Mouse (Mus musculus) adrenal gland, postnatal 4 days (tissue): ENCODE results near the gene Lnpep. TPM values are rescaled to one million over a fixed set of nuclear protein-coding genes. Genes with fewer than 3 reads are reported as not detected.
A peak's percentile ranks its signal among the peaks of the same experiment; 100 is the strongest.

ENCODE experiments used
- DNase-seq, 2 experiments: peaks; one replicate each; pipeline ENCODE4 v3.0.0; 2021 to 2022; ENCODE audit warnings: low spot score in 2 of 2, mixed read lengths in 2 of 2
- total RNA-seq, 2 experiments: library from RNA; stranded (reverse); gene quantifications; 2 replicates each; pipeline ENCODE4 v1.2.3; 2021

Gene Lnpep
- total RNA-seq, 2 experiments from 2014 or later: 113 to 129 TPM

GRCm38 (mm10) chr17:17612336-17612735 lies 12.5 kb downstream of the Lnpep start:
- no peak for DNase-seq

GRCm38 (mm10) chr17:17609523-17609922 lies 15.3 kb downstream of the Lnpep start:
- DNase-seq: no peak

- no peak for DNase-seq
These were observed 16.3 kb downstream of the Lnpep start for GRCm38 (mm10) chr17:17608416-17608988.

- no peak for DNase-seq
These were observed 20.3 kb downstream of the Lnpep start for GRCm38 (mm10) chr17:17604554-17604953.

- no peak for DNase-seq
These were observed 21.2 kb downstream of the Lnpep start for GRCm38 (mm10) chr17:17603609-17604008.

GRCm38 (mm10) chr17:17602786-17603185 lies 22.1 kb downstream of the Lnpep start:
- no peak for DNase-seq

- DNase-seq: no peak
These were observed 22.5 kb downstream of the Lnpep start for GRCm38 (mm10) chr17:17602330-17602729.

- DNase-seq: peak; percentile 50 to 74
These were observed 24.0 kb downstream of the Lnpep start for GRCm38 (mm10) chr17:17600804-17601252.

- no peak for DNase-seq
These were observed 24.8 kb downstream of the Lnpep start for GRCm38 (mm10) chr17:17600001-17600400.

- no peak for DNase-seq
These were observed 26.5 kb downstream of the Lnpep start for GRCm38 (mm10) chr17:17598355-17598754.

GRCm38 (mm10) chr17:17592926-17593325 lies 31.9 kb downstream of the Lnpep start:
- DNase-seq: no peak

GRCm38 (mm10) chr17:17587333-17588047 lies 37.4 kb downstream of the Lnpep start:
- DNase-seq: no peak

- no peak for DNase-seq
These were observed 39.7 kb downstream of the Lnpep start for GRCm38 (mm10) chr17:17585115-17585514.

GRCm38 (mm10) chr17:17583896-17584295 lies 41.0 kb downstream of the Lnpep start:
- DNase-seq: no peak

- DNase-seq: no peak
These were observed 43.6 kb downstream of the Lnpep start for GRCm38 (mm10) chr17:17581234-17581633.

- no peak for DNase-seq
These were observed 48.5 kb downstream of the Lnpep start for GRCm38 (mm10) chr17:17576399-17576798.

- no peak for DNase-seq
These were observed 57.8 kb downstream of the Lnpep start for GRCm38 (mm10) chr17:17567071-17567470.

- DNase-seq: no peak
These were observed 75.9 kb downstream of the Lnpep start for GRCm38 (mm10) chr17:17548958-17549357.

GRCm38 (mm10) chr17:17531338-17531737 lies 93.5 kb downstream of the Lnpep start:
- DNase-seq: no peak

GRCm38 (mm10) chr17:17516384-17517016 lies 108.3 kb downstream of the Lnpep start:
- DNase-seq: no peak

- no peak for DNase-seq
These were observed 118.2 kb downstream of the Lnpep start for GRCm38 (mm10) chr17:17506677-17507076.

GRCm38 (mm10) chr17:17499278-17499677 lies 125.6 kb downstream of the Lnpep start:
- DNase-seq: no peak
